Comparison of ENCODE assay signal across 8 mouse cellular contexts in the genomic region with DNA sequence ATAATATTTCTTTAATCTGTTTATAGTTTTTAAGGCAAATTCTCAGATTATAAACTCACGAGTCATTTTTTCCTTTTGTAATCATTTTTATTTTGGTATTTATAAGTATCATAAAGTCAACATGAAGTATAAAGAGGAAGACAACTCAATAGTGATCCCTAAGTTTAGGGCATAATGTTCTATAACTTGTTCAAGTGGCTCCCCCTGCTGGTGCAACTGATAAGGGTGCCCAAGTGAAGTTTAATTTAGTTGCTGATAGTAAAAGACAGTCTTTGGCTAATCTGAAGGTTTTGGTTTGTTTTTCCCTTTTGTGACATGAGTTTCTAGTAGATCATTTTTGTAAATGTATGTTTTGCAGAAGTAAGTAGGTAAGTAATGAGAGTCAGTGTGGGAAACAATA. TPM values are rescaled to one million over a fixed set of nuclear protein-coding genes. Genes with fewer than 3 reads are reported as not detected.
DNase-seq lines count a peak whose midpoint lies in the region; ATAC-seq and TF ChIP-seq lines count a peak whose summit lies in the region.

No protein-coding gene starts in this region.

- DNase-seq in kidney, adult 2 months, result peak; percentile 77
- peak; percentile 63 for DNase-seq in adrenal gland, adult 2 months
- DNase-seq in embryo, embryonic 11.5 days (ENCODE audit: low read depth, low spot score), result peak; percentile 50
- peak; percentile 85 for DNase-seq in induced T-regulatory cell, adult 2 months (ENCODE audit: low read depth)
- peak; percentile 57 for DNase-seq in limb, embryonic 10.5 days (ENCODE audit: low spot score)
- peak; percentile 51 for DNase-seq in retina, postnatal 7 days (ENCODE audit: low read depth, low spot score)
- DNase-seq in urinary bladder, adult 2 months (ENCODE audit: low spot score), result peak; percentile 28

- peaks cover 4% of the 10 kb centered on the region for H3K36me3 ChIP-seq in kidney, adult 2 months (ENCODE audit: control insufficient read depth, insufficient read depth, low read length)
- H3K36me3 ChIP-seq in kidney, embryonic 16.5 days (ENCODE audit: insufficient read depth, low read length), result peaks cover 27% of the 10 kb centered on the region
- H3K36me3 ChIP-seq in limb, embryonic 10.5 days, result peaks cover 65% of the 10 kb centered on the region

- H3K27me3 ChIP-seq in kidney, adult 2 months (replicated peaks; ENCODE audit: control insufficient read depth, insufficient read depth, low read length), result no peaks in the 10 kb centered on the region
- H3K27me3 ChIP-seq in kidney, embryonic 16.5 days (ENCODE audit: insufficient read depth, low read length), result no peaks in the 10 kb centered on the region
- H3K27me3 ChIP-seq in limb, embryonic 10.5 days (ENCODE audit: low read depth, poor library complexity, severe bottlenecking), result no peaks in the 10 kb centered on the region

- no peaks in the 10 kb centered on the region for H3K9me3 ChIP-seq in kidney, embryonic 16.5 days (ENCODE audit: low read length)
- H3K9me3 ChIP-seq in limb, embryonic 10.5 days (replicated peaks), result no peaks in the 10 kb centered on the region

- H3K27ac ChIP-seq in kidney, adult 2 months (ENCODE audit: insufficient read depth, low read depth, low read length), result no peak overlapping the region
- no peak overlapping the region for H3K27ac ChIP-seq in kidney, embryonic 16.5 days (ENCODE audit: low read length)
- H3K27ac ChIP-seq in limb, embryonic 10.5 days, result no peak overlapping the region

- H3K9ac ChIP-seq in kidney, embryonic 16.5 days (replicated peaks; ENCODE audit: low read length), result no peak overlapping the region

- no peak for TF ChIP-seq CTCF in kidney, adult 2 months (conservative IDR thresholded peaks at IDR 0.05; ENCODE audit: insufficient read depth, insufficient read length, low read depth, low read length)

- H3K4me1 ChIP-seq in kidney, adult 2 months (ENCODE audit: control insufficient read depth, insufficient read depth, low read length), result no peaks in the 10 kb centered on the region
- H3K4me1 ChIP-seq in kidney, embryonic 16.5 days (ENCODE audit: insufficient read depth, low read length), result no peaks in the 10 kb centered on the region
- no peaks in the 10 kb centered on the region for H3K4me1 ChIP-seq in limb, embryonic 10.5 days

- no peak overlapping the region for H3K4me3 ChIP-seq in kidney, adult 2 months (ENCODE audit: insufficient read depth, low read depth, low read length)
- no peak overlapping the region for H3K4me3 ChIP-seq in kidney, embryonic 16.5 days (ENCODE audit: low read length)
- no peak overlapping the region for H3K4me3 ChIP-seq in limb, embryonic 10.5 days

- H3K4me2 ChIP-seq in kidney, embryonic 16.5 days (replicated peaks; ENCODE audit: low read depth, low read length), result no peak overlapping the region

- TF ChIP-seq POLR2A in kidney, adult 2 months (IDR thresholded peaks at IDR 0.05; ENCODE audit: low read depth, low read length), result no peak

- ATAC-seq in kidney, embryonic 16.5 days (ENCODE audit: low FRiP score, low TSS enrichment), result no peak

- WGBS in kidney, adult 2 months, result 45% methylated on average over 1 of the region's 1 CpGs
- WGBS in kidney, embryonic 16.5 days, result 46% methylated on average over 1 of the region's 1 CpGs
- 33% methylated on average over 1 of the region's 1 CpGs for WGBS in limb, embryonic 10.5 days

RNA-seq across cellular contexts. Expression of gene Atad2b, which starts 55.8 kb away (rescaled TPM):
- 5.6 and 6.2 TPM in 2 replicates for polyA plus RNA-seq in kidney, adult 2 months (2012; rRNA removed)
- 6.3 and 9.2 TPM in 2 replicates for polyA plus RNA-seq in kidney, embryonic 16.5 days (2015; fragmentation: Nextera tagmentation; extraction: Ambion mirVana)
- 10 to 100 TPM; 17.6 to 29.7 TPM for total RNA-seq in adrenal gland, adult 2 months (2021)
- polyA plus RNA-seq in adrenal gland, adult 2 months (2012; rRNA removed), result 23.0 and 25.5 TPM in 2 replicates
- 11.1 and 13.5 TPM in 2 replicates for polyA plus RNA-seq in limb, embryonic 10.5 days (2016; fragmentation: Nextera tagmentation; extraction: Ambion mirVana)
- 7.8 and 8.2 TPM in 2 replicates for polyA plus RNA-seq in urinary bladder, adult 2 months (2012; rRNA removed)

Comparison
In these comparisons a context has a peak if more than half of its experiments do, and no peak if none do; other contexts are left out.
1. DNase-seq: peak in every context shown above with its lines; median percentile 85 in induced T-regulatory cell, adult 2 months; 77 in kidney, adult 2 months; 63 in adrenal gland, adult 2 months; 57 in limb, embryonic 10.5 days; 51 in retina, postnatal 7 days; 50 in embryo, embryonic 11.5 days; 28 in urinary bladder, adult 2 months.